Mouse (Mus musculus): ENCODE data around the gene Nbea.

Nbea gene

GRCm38 (mm10) chr3:55593312-55593711, 590.2 kb downstream of the Nbea start:
- no peak for DNase-seq (ENCODE audit: low read depth, low spot score)

- DNase-seq (ENCODE audit: low read depth, low spot score): no peak
These were observed 592.8 kb downstream of the Nbea start for GRCm38 (mm10) chr3:55590727-55591126.

GRCm38 (mm10) chr3:55590291-55590690, 593.2 kb downstream of the Nbea start:
- DNase-seq (ENCODE audit: low read depth, low spot score): no peak

GRCm38 (mm10) chr3:55589402-55589944, 594.0 kb downstream of the Nbea start:
- DNase-seq (ENCODE audit: low read depth, low spot score): no peak

GRCm38 (mm10) chr3:55587972-55588946, 595.2 kb downstream of the Nbea start:
- no peak for DNase-seq (ENCODE audit: low read depth, low spot score)

- DNase-seq (ENCODE audit: low read depth, low spot score): no peak
These were observed 596.0 kb downstream of the Nbea start for GRCm38 (mm10) chr3:55587434-55587971.
